9 mouse cellular contexts compared by ENCODE assay signal in the genomic region with DNA sequence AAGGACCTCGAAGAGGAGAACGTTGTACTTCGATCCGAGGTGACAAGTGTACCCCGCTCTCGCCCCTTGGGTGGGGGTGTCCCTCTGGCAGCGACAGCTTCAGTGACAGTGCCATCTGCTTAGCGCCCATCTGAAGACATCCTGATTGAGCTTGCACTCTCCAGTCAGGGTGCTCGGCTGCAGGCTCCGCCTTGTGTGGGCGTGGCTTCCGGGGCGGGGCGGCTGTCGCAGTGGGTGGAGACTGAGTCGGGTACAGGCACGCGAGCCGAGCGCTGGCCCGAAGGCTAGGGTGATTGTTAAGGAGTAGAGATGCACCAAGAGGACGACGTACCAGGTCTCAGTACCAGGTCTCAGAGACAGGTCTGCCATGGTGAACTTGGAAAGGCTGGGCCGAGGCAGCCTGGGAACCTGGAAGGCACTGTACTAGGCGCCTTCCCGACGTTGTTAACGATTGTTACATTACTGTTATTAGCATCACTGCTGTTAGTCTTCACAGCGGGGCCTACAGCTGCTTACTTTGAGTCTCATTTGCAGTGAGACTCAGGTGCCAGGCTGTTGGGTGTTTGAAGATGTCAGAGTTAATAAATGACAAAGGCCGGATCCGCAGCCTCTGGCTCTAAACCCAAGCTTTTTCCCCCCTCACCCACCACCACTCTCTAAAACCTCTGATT. TPM values are rescaled to one million over a fixed set of nuclear protein-coding genes. Genes with fewer than 3 reads are reported as not detected.
DNase-seq lines count a peak whose midpoint lies in the region; ATAC-seq and TF ChIP-seq lines count a peak whose summit lies in the region.
"Had no signal": no experiment of that assay in that cellular context is flagged by ENCODE, and none has a peak within 500 bp of the region (broad histone marks: within the 10 kb centered on the region; RNA-seq: fewer than 3 reads in every experiment).

No protein-coding gene starts in this region.

- TF ChIP-seq CTCF in liver, embryonic 14.5 days (IDR thresholded peaks at IDR 0.05; ENCODE audit: low read depth) = no peak

- WGBS in forebrain, embryonic 13.5 days = 66% methylated on average over 31 of the region's 31 CpGs
- 79% methylated on average over 31 of the region's 31 CpGs for WGBS in liver, embryonic 14.5 days (ENCODE audit: insufficient replicate concordance)

- no peaks in the 10 kb centered on the region for H3K9me3 ChIP-seq in forebrain, embryonic 13.5 days (replicated peaks)
- no peaks in the 10 kb centered on the region for H3K9me3 ChIP-seq in liver, embryonic 14.5 days (ENCODE audit: control insufficient read depth, low read length)

- H3K4me1 ChIP-seq in forebrain, embryonic 13.5 days = no peaks in the 10 kb centered on the region
- peaks cover 0 to 3% of the 10 kb centered on the region in 2 experiments; a peak in 3 of 4 replicates for H3K4me1 ChIP-seq in liver, embryonic 14.5 days (replicated peaks; ENCODE audit: control insufficient read depth in 2 of 2, insufficient read depth in 2 of 2, low read length in 1 of 2)

- no peak overlapping the region for H3K4me2 ChIP-seq in forebrain, embryonic 13.5 days
- no peak overlapping the region for H3K4me2 ChIP-seq in liver, embryonic 14.5 days (ENCODE audit: low read depth)

- no peak overlapping the region for H3K9ac ChIP-seq in forebrain, embryonic 13.5 days
- H3K9ac ChIP-seq in liver, embryonic 14.5 days (replicated peaks) = no peak overlapping the region

- H3K4me3 ChIP-seq in forebrain, embryonic 13.5 days = no peak overlapping the region
- H3K4me3 ChIP-seq in liver, embryonic 14.5 days (ENCODE audit: insufficient read depth in 1 of 2, low read depth in 2 of 2, low read length in 2 of 2) = no peak overlapping the region
- H3K4me3 ChIP-seq: myocyte had no signal

- ATAC-seq in forebrain, embryonic 13.5 days = peak; percentile 39
- peak; percentile 38 for ATAC-seq in liver, embryonic 14.5 days (ENCODE audit: insufficient read depth)

- no peak for TF ChIP-seq EP300 in liver, embryonic 14.5 days (IDR thresholded peaks at IDR 0.05; ENCODE audit: low read depth)

- DNase-seq in adrenal gland, postnatal 14 days = peak; percentile 36
- DNase-seq in adrenal gland, postnatal 36 days = no peak
- DNase-seq in B cell, adult 2 months = peak; percentile 12 to 14
- DNase-seq in liver, embryonic 14.5 days (ENCODE audit: low read depth in 3 of 3, low spot score in 3 of 3) = no peak
- DNase-seq in gastrocnemius, postnatal 4 days (ENCODE audit: low spot score in 2 of 2) = no peak
- DNase-seq in thymus, postnatal 25 days = no peak
- DNase-seq in urinary bladder, adult 18-20 months (ENCODE audit: low spot score in 2 of 2) = no peak

- H3K27me3 ChIP-seq in forebrain, embryonic 13.5 days = no peaks in the 10 kb centered on the region
- no peaks in the 10 kb centered on the region for H3K27me3 ChIP-seq in liver, embryonic 14.5 days (ENCODE audit: control insufficient read depth, insufficient read depth, low read length)

- H3K27ac ChIP-seq in forebrain, embryonic 13.5 days = peak overlapping the region; percentile 53
- H3K27ac ChIP-seq in liver, embryonic 14.5 days = no peak overlapping the region

- H3K36me3 ChIP-seq in forebrain, embryonic 13.5 days (ENCODE audit: poor library complexity, severe bottlenecking) = peaks cover 71% of the 10 kb centered on the region
- H3K36me3 ChIP-seq in liver, embryonic 14.5 days (replicated peaks; ENCODE audit: control insufficient read depth, insufficient read depth, low read depth) = no peaks in the 10 kb centered on the region; the same call in 1 of the 2 replicates

RNA-seq across cellular contexts. Expression of a gene that starts 51.7 kb away (rescaled TPM):
- 1.0 TPM in 1 of 2 replicates, not detected in the other for total RNA-seq in adrenal gland, postnatal 14 days (2021)
- under 1 TPM in 1 of 2 experiments, not detected in 1; 0.99 TPM for total RNA-seq in adrenal gland, postnatal 36 days (2021)
- 11.0 and 40.0 TPM in 2 replicates for polyA plus RNA-seq in forebrain, embryonic 13.5 days (2015; fragmentation: Nextera tagmentation; extraction: Ambion mirVana)
- polyA plus RNA-seq in liver, embryonic 14.5 days (2012; rRNA removed) = 0.12 and 0.25 TPM in 2 replicates
- not detected in 2 replicates for polyA plus RNA-seq in liver, embryonic 14.5 days (2014; fragmentation: Nextera tagmentation; extraction: Ambion mirVana)
- 1 to 10 TPM; 6.2 to 8.7 TPM for total RNA-seq in gastrocnemius, postnatal 4 days (2021)

Comparison
In these comparisons a context has a peak if more than half of its experiments do, and no peak if none do; other contexts are left out.
1. DNase-seq: peak in adrenal gland, postnatal 14 days (single experiment) and B cell, adult 2 months (2 of 2); none in adrenal gland, postnatal 36 days (0 of 2), liver, embryonic 14.5 days (0 of 3), gastrocnemius, postnatal 4 days (0 of 2), thymus, postnatal 25 days (single experiment) and urinary bladder, adult 18-20 months (0 of 2).